ENCODE assay signal across 26 mouse cellular contexts in the genomic region with DNA sequence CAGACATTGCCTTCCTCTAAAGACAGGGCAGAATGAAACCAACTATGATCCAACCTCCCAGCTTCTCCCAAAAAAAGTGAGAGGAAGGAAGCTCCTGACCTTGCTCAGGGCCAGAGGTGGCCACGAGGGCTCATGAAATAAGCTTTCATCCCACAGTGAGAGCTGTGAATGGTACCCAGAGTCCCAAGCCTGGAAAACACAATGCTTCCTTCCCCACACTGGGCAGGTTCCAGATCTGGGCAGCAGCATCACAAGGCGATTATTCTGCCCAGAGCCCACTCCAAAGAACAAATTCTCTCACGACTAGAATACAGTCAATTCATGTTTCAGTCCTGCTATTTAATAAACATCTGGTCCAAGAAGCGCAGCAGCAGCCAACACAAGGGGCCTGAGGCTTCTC.
DNase-seq lines count a peak whose midpoint lies in the region; ATAC-seq and TF ChIP-seq lines count a peak whose summit lies in the region.
"Had no signal": no experiment of that assay in that cellular context is flagged by ENCODE, and none has a peak within 500 bp of the region (broad histone marks: within the 10 kb centered on the region; RNA-seq: fewer than 3 reads in every experiment).

No protein-coding gene starts in this region.

- H3K9ac ChIP-seq in limb, embryonic 13.5 days = no peak overlapping the region
- H3K9ac ChIP-seq: forebrain, embryonic 12.5 days; hindbrain, embryonic 12.5 days; intestine, embryonic 15.5 days; liver, embryonic 15.5 days; lung, embryonic 14.5 days had no signal

- DNase-seq in cerebellum, adult 2 months = peak in 1 of 2 experiments; percentile 22
- no peak for DNase-seq in cerebellum, adult 11 months
- DNase-seq in layer of hippocampus, adult 2 months (ENCODE audit: low spot score in 2 of 2) = no peak
- DNase-seq in layer of hippocampus, postnatal 36 days = no peak
- no peak for DNase-seq in limb, embryonic 10.5 days (ENCODE audit: low spot score)
- DNase-seq: adrenal gland, adult 8-10 months; cerebellum, postnatal 36 days; embryo, embryonic 11 days; gastrocnemius, postnatal 25 days; heart, adult 18-20 months; heart, postnatal 36 days; kidney, adult 8-10 months; kidney, postnatal 4 days; thymus, postnatal 4 days had no signal

- 0 out of 2 replicates have a peak overlapping the region, but pooled peaks have one; percentile 1 for H3K4me2 ChIP-seq in limb, embryonic 13.5 days (replicated peaks)
- H3K4me2 ChIP-seq: forebrain, embryonic 12.5 days; heart, embryonic 11.5 days; hindbrain, embryonic 12.5 days; intestine, embryonic 15.5 days; liver, embryonic 15.5 days; midbrain, embryonic 11.5 days had no signal

- peak overlapping the region; percentile 28; the same call in 1 of the 2 replicates for H3K27ac ChIP-seq in cerebellum, adult 2 months (ENCODE audit: insufficient read depth, low read length)
- H3K27ac ChIP-seq in layer of hippocampus, adult 2 months = peak overlapping the region; percentile 80
- no peak overlapping the region for H3K27ac ChIP-seq in limb, embryonic 13.5 days
- H3K27ac ChIP-seq in limb, embryonic 10.5 days = no peak overlapping the region
- peak overlapping the region; percentile 59 for H3K27ac ChIP-seq in olfactory bulb, adult 2 months (ENCODE audit: insufficient read depth, low read depth, low read length)
- H3K27ac ChIP-seq: forebrain, embryonic 12.5 days; hindbrain, embryonic 12.5 days; hindbrain, postnatal 0 days; liver, embryonic 15.5 days had no signal

- H3K36me3 ChIP-seq in limb, embryonic 13.5 days = peaks cover 32% of the 10 kb centered on the region
- peaks cover 16% of the 10 kb centered on the region; the same call in 1 of the 2 replicates for H3K36me3 ChIP-seq in limb, embryonic 10.5 days
- H3K36me3 ChIP-seq: G1E; hindbrain, embryonic 12.5 days; intestine, embryonic 15.5 days; liver, embryonic 15.5 days had no signal

- H3K9me3 ChIP-seq in limb, embryonic 13.5 days = no peaks in the 10 kb centered on the region
- no peaks in the 10 kb centered on the region for H3K9me3 ChIP-seq in limb, embryonic 10.5 days (replicated peaks)
- H3K9me3 ChIP-seq: forebrain, embryonic 12.5 days; hindbrain, embryonic 12.5 days; intestine, embryonic 15.5 days; liver, embryonic 15.5 days had no signal

- 44% methylated on average over 4 of the region's 4 CpGs for WGBS in cerebellum, adult 2 months
- WGBS in limb, embryonic 13.5 days = 60% methylated on average over 4 of the region's 4 CpGs
- WGBS in limb, embryonic 10.5 days = 86% methylated on average over 4 of the region's 4 CpGs
- 47% methylated on average over 4 of the region's 4 CpGs for WGBS in olfactory bulb, adult 2 months

- no peak for TF ChIP-seq CTCF in cerebellum, adult 2 months (IDR thresholded peaks at IDR 0.05; ENCODE audit: borderline replicate concordance, insufficient read depth, low read depth, low read length)
- TF ChIP-seq CTCF in layer of hippocampus, adult 2 months (conservative IDR thresholded peaks at IDR 0.05) = no peak
- TF ChIP-seq CTCF in olfactory bulb, adult 2 months (IDR thresholded peaks at IDR 0.05; ENCODE audit: insufficient read depth, low read depth, low read length) = no peak

- no peaks in the 10 kb centered on the region for H3K4me1 ChIP-seq in cerebellum, adult 2 months (ENCODE audit: control insufficient read depth, insufficient read depth, low read length)
- H3K4me1 ChIP-seq in limb, embryonic 13.5 days = peaks cover 77% of the 10 kb centered on the region
- H3K4me1 ChIP-seq in limb, embryonic 10.5 days = peaks cover 16% of the 10 kb centered on the region
- peaks cover 39% of the 10 kb centered on the region for H3K4me1 ChIP-seq in olfactory bulb, adult 2 months (ENCODE audit: control insufficient read depth, insufficient read depth, low read length)

- H3K4me3 ChIP-seq in cerebellum, adult 2 months (replicated peaks; ENCODE audit: insufficient read depth, low read depth, low read length) = no peak overlapping the region
- no peak overlapping the region for H3K4me3 ChIP-seq in layer of hippocampus, adult 2 months
- no peak overlapping the region for H3K4me3 ChIP-seq in limb, embryonic 13.5 days
- H3K4me3 ChIP-seq in limb, embryonic 10.5 days = no peak overlapping the region
- H3K4me3 ChIP-seq in olfactory bulb, adult 2 months (ENCODE audit: insufficient read depth, low read depth, low read length) = no peak overlapping the region
- H3K4me3 ChIP-seq: forebrain, embryonic 12.5 days; hindbrain, embryonic 12.5 days; intestine, embryonic 15.5 days; liver, embryonic 15.5 days had no signal

- no peak for ATAC-seq in limb, embryonic 13.5 days (ENCODE audit: low FRiP score, low read depth)
- ATAC-seq: hindbrain, postnatal 0 days; intestine, embryonic 15.5 days; midbrain, embryonic 16.5 days had no signal

- H3K27me3 ChIP-seq in cerebellum, adult 2 months (ENCODE audit: control insufficient read depth, insufficient read depth, low read length) = no peaks in the 10 kb centered on the region
- no peaks in the 10 kb centered on the region for H3K27me3 ChIP-seq in limb, embryonic 13.5 days
- no peaks in the 10 kb centered on the region for H3K27me3 ChIP-seq in limb, embryonic 10.5 days (ENCODE audit: low read depth, poor library complexity, severe bottlenecking)
- H3K27me3 ChIP-seq: hindbrain, embryonic 12.5 days; intestine, embryonic 15.5 days; liver, embryonic 15.5 days had no signal

- no peak for TF ChIP-seq POLR2A in cerebellum, adult 2 months (IDR thresholded peaks at IDR 0.05; ENCODE audit: borderline replicate concordance, insufficient read depth, low read length)
- TF ChIP-seq POLR2A in olfactory bulb, adult 2 months (IDR thresholded peaks at IDR 0.05; ENCODE audit: insufficient read depth, low read depth, low read length) = no peak

Comparison
In these comparisons a context has a peak if more than half of its experiments do, and no peak if none do; other contexts are left out.
1. H3K27ac ChIP-seq: peak in cerebellum, adult 2 months (single experiment), layer of hippocampus, adult 2 months (single experiment) and olfactory bulb, adult 2 months (single experiment); none in limb, embryonic 13.5 days (single experiment) and limb, embryonic 10.5 days (single experiment).